Mouse (Mus musculus) liver, embryonic 12.5 days (tissue): ENCODE results near the gene Gm11032. TPM values are rescaled to one million over a fixed set of nuclear protein-coding genes. Genes with fewer than 3 reads are reported as not detected.

Source experiments
- ATAC-seq: fragments of 200-750 bp; cut with Nextera tagmentation; 2 replicates; pipeline ENCODE4 v1.8.0; 2017; ENCODE audit warnings: moderate number of reproducible peaks, mild to moderate bottlenecking, moderate library complexity
- H3K27ac ChIP-seq: fragments of 300-500 bp; sonication (generic); 2 replicates; pipeline ENCODE4 v1.5.1; 2016; ENCODE audit warnings: mild to moderate bottlenecking
- H3K27me3 ChIP-seq: fragments of 300-500 bp; sonication (generic); replicated peaks from 2 replicates; pipeline ENCODE4 v1.6.1; 2016; ENCODE audit warnings: mild to moderate bottlenecking, moderate library complexity
- H3K36me3 ChIP-seq: fragments of 300-500 bp; sonication (generic); 2 replicates; pipeline ENCODE4 v1.6.1; 2016; ENCODE audit warnings: mild to moderate bottlenecking, moderate library complexity
- H3K4me1 ChIP-seq: fragments of 300-500 bp; sonication (generic); 2 replicates; pipeline ENCODE4 v1.6.1; 2016
- H3K4me2 ChIP-seq: fragments of 300-500 bp; sonication (generic); 2 replicates; pipeline ENCODE4 v1.6.1; 2016; ENCODE audit warnings: mild to moderate bottlenecking, moderate library complexity
- H3K4me3 ChIP-seq: fragments of 300-500 bp; sonication (generic); 2 replicates; pipeline ENCODE4 v1.5.1; 2016; ENCODE audit warnings: mild to moderate bottlenecking, moderate library complexity
- H3K9ac ChIP-seq: fragments of 300-500 bp; sonication (generic); 2 replicates; pipeline ENCODE4 v1.6.1; 2016; ENCODE audit warnings: mild to moderate bottlenecking, moderate library complexity
- H3K9me3 ChIP-seq: fragments of 300-500 bp; sonication (generic); replicated peaks from 2 replicates; pipeline ENCODE4 v1.6.1; 2016; ENCODE audit warnings: mild to moderate bottlenecking, moderate library complexity
- WGBS: fragments of 180-500 bp; shearing (Covaris S2); methylation state at CpG from one replicate; pipeline ENCODE4 v1.1.7; 2016; ENCODE audit not compliant: insufficient replicate concordance; 5-methylcytosine and 5-hydroxymethylcytosine counted together
- polyA plus RNA-seq: library from polyadenylated mRNA; unstranded; fragments of >200 nt; fragmentation: Nextera tagmentation; extraction: Ambion mirVana; gene quantifications from 2 replicates; pipeline ENCODE4 v1.2.1, GENCODE M21; 2016

Gm11032 gene
- polyA plus RNA-seq, 1 experiment from 2014 or later = not detected

GRCm38 (mm10) chr11:4601890-4602289 lies 18.0 kb upstream of the Gm11032 start:
- no peak for ATAC-seq
- Histone ChIP-seq H3K9ac (no peak overlapping the region), H3K9me3 (no peaks in the 10 kb centered on the region), H3K4me1 (peaks cover 17% of the 10 kb centered on the region), H3K27me3 (peaks cover 9% of the 10 kb centered on the region), H3K27ac (no peak overlapping the region), H3K36me3 (no peaks in the 10 kb centered on the region), H3K4me3 (no peak overlapping the region), H3K4me2 (no peak overlapping the region)
- 76% methylated on average over 5 of the region's 5 CpGs for WGBS

GRCm38 (mm10) chr11:4602691-4603441 lies 17.0 kb upstream of the Gm11032 start:
- Histone ChIP-seq H3K27me3 (peaks cover 9% of the 10 kb centered on the region), H3K4me3 (no peak overlapping the region), H3K9ac (no peak overlapping the region), H3K9me3 (no peaks in the 10 kb centered on the region), H3K36me3 (no peaks in the 10 kb centered on the region), H3K27ac (no peak overlapping the region), H3K4me2 (no peak overlapping the region), H3K4me1 (peaks cover 17% of the 10 kb centered on the region)
- ATAC-seq = no peak
- 47% methylated on average over 12 of the region's 12 CpGs for WGBS

- no peak overlapping the region for H3K9ac ChIP-seq
- no peak overlapping the region for H3K27ac ChIP-seq
- peaks cover 9% of the 10 kb centered on the region for H3K27me3 ChIP-seq
- ATAC-seq = no peak
- H3K4me3 ChIP-seq = no peak overlapping the region
- no peaks in the 10 kb centered on the region for H3K9me3 ChIP-seq
- no peak overlapping the region for H3K4me2 ChIP-seq
- no peaks in the 10 kb centered on the region for H3K36me3 ChIP-seq
- H3K4me1 ChIP-seq = peaks cover 17% of the 10 kb centered on the region
- 42% methylated on average over 6 of the region's 6 CpGs for WGBS
Measured at GRCm38 (mm10) chr11:4604441-4604840, 15.4 kb upstream of the Gm11032 start.

- WGBS = 41% methylated on average over 7 of the region's 7 CpGs
- peak; percentile 65; the same call in 1 of the 2 replicates for ATAC-seq
- peaks cover 9% of the 10 kb centered on the region for H3K27me3 ChIP-seq
- H3K9me3 ChIP-seq = no peaks in the 10 kb centered on the region
- H3K36me3 ChIP-seq = no peaks in the 10 kb centered on the region
- no peak overlapping the region for H3K9ac ChIP-seq
- peaks cover 17% of the 10 kb centered on the region for H3K4me1 ChIP-seq
- no peak overlapping the region for H3K4me3 ChIP-seq
- H3K4me2 ChIP-seq = no peak overlapping the region
- no peak overlapping the region for H3K27ac ChIP-seq
Measured at GRCm38 (mm10) chr11:4605414-4605813, 14.5 kb upstream of the Gm11032 start.

GRCm38 (mm10) chr11:4606541-4606940 lies 13.3 kb upstream of the Gm11032 start:
- Histone ChIP-seq H3K36me3 (no peaks in the 10 kb centered on the region), H3K4me3 (no peak overlapping the region), H3K9ac (no peak overlapping the region), H3K27me3 (peaks cover 13% of the 10 kb centered on the region), H3K4me2 (no peak overlapping the region), H3K4me1 (peaks cover 17% of the 10 kb centered on the region), H3K9me3 (no peaks in the 10 kb centered on the region), H3K27ac (no peak overlapping the region)
- ATAC-seq = no peak
- 75% methylated on average over 1 of the region's 1 CpGs for WGBS

- H3K9me3 ChIP-seq = no peaks in the 10 kb centered on the region
- H3K4me1 ChIP-seq = no peaks in the 10 kb centered on the region
- WGBS = 71% methylated on average over 2 of the region's 2 CpGs
- no peak overlapping the region for H3K4me2 ChIP-seq
- no peak overlapping the region for H3K9ac ChIP-seq
- no peaks in the 10 kb centered on the region for H3K36me3 ChIP-seq
- ATAC-seq = no peak
- H3K4me3 ChIP-seq = no peak overlapping the region
- no peak overlapping the region for H3K27ac ChIP-seq
- H3K27me3 ChIP-seq = peaks cover 19% of the 10 kb centered on the region
Measured at GRCm38 (mm10) chr11:4611904-4612303, 8.0 kb upstream of the Gm11032 start.

GRCm38 (mm10) chr11:4620501-4621108 lies 738 bp downstream of the Gm11032 start:
- Histone ChIP-seq H3K9me3 (no peaks in the 10 kb centered on the region), H3K4me1 (0 out of 2 replicates have a peak, but pooled peaks cover 4% of the 10 kb centered on the region), H3K4me3 (no peak overlapping the region), H3K4me2 (no peak overlapping the region), H3K27ac (no peak overlapping the region), H3K27me3 (peaks cover 17% of the 10 kb centered on the region; the same call in 1 of the 2 replicates), H3K36me3 (no peaks in the 10 kb centered on the region), H3K9ac (no peak overlapping the region)
- ATAC-seq = no peak
- WGBS = 53% methylated on average over 13 of the region's 13 CpGs

GRCm38 (mm10) chr11:4621866-4622265 lies 2.0 kb downstream of the Gm11032 start:
- Histone ChIP-seq H3K9ac (no peak overlapping the region), H3K36me3 (no peaks in the 10 kb centered on the region), H3K27ac (no peak overlapping the region), H3K4me3 (no peak overlapping the region), H3K4me1 (0 out of 2 replicates have a peak, but pooled peaks cover 4% of the 10 kb centered on the region), H3K4me2 (no peak overlapping the region), H3K27me3 (peaks cover 17% of the 10 kb centered on the region; the same call in 1 of the 2 replicates), H3K9me3 (no peaks in the 10 kb centered on the region)
- WGBS = 82% methylated on average over 4 of the region's 4 CpGs
- no peak for ATAC-seq

- 67% methylated on average over 7 of the region's 7 CpGs for WGBS
Measured at GRCm38 (mm10) chr11:4622442-4622986, 2.6 kb downstream of the Gm11032 start.

GRCm38 (mm10) chr11:4622997-4623396 lies 3.1 kb downstream of the Gm11032 start:
- peaks cover 17% of the 10 kb centered on the region; the same call in 1 of the 2 replicates for H3K27me3 ChIP-seq
- H3K4me3 ChIP-seq = no peak overlapping the region
- no peak overlapping the region for H3K9ac ChIP-seq
- no peak for ATAC-seq
- H3K4me1 ChIP-seq = 0 out of 2 replicates have a peak, but pooled peaks cover 4% of the 10 kb centered on the region
- no peaks in the 10 kb centered on the region for H3K9me3 ChIP-seq
- no peak overlapping the region for H3K4me2 ChIP-seq
- WGBS = 61% methylated on average over 5 of the region's 5 CpGs
- H3K36me3 ChIP-seq = no peaks in the 10 kb centered on the region
- H3K27ac ChIP-seq = no peak overlapping the region

More at GRCm38 (mm10) chr11:4622442-4622986, 2.6 kb downstream of the Gm11032 start:
- no peak overlapping the region for H3K9ac ChIP-seq
- no peak overlapping the region for H3K27ac ChIP-seq
- ATAC-seq = no peak
- no peak overlapping the region for H3K4me3 ChIP-seq
- no peak overlapping the region for H3K4me2 ChIP-seq
- peaks cover 17% of the 10 kb centered on the region; the same call in 1 of the 2 replicates for H3K27me3 ChIP-seq
- no peaks in the 10 kb centered on the region for H3K36me3 ChIP-seq
- no peaks in the 10 kb centered on the region for H3K9me3 ChIP-seq
- H3K4me1 ChIP-seq = 0 out of 2 replicates have a peak, but pooled peaks cover 4% of the 10 kb centered on the region

GRCm38 (mm10) chr11:4625931-4626330 lies 6.1 kb downstream of the Gm11032 start:
- ATAC-seq = no peak
- H3K36me3 ChIP-seq = no peaks in the 10 kb centered on the region
- WGBS = 72% methylated on average over 7 of the region's 7 CpGs
- H3K9ac ChIP-seq = no peak overlapping the region
- peaks cover 13% of the 10 kb centered on the region; the same call in 1 of the 2 replicates for H3K27me3 ChIP-seq
- peaks cover 9% of the 10 kb centered on the region; the same call in 1 of the 2 replicates for H3K4me1 ChIP-seq
- H3K27ac ChIP-seq = no peak overlapping the region
- no peak overlapping the region for H3K4me3 ChIP-seq
- H3K4me2 ChIP-seq = no peak overlapping the region
- H3K9me3 ChIP-seq = no peaks in the 10 kb centered on the region

- H3K36me3 ChIP-seq = no peaks in the 10 kb centered on the region
- H3K9me3 ChIP-seq = no peaks in the 10 kb centered on the region
- H3K4me3 ChIP-seq = no peak overlapping the region
- no peak overlapping the region for H3K27ac ChIP-seq
- WGBS = 68% methylated on average over 7 of the region's 7 CpGs
- ATAC-seq = no peak
- peaks cover 7% of the 10 kb centered on the region; the same call in 1 of the 2 replicates for H3K4me1 ChIP-seq
- H3K4me2 ChIP-seq = no peak overlapping the region
- H3K27me3 ChIP-seq = peaks cover 18% of the 10 kb centered on the region
- no peak overlapping the region for H3K9ac ChIP-seq
Measured at GRCm38 (mm10) chr11:4627636-4628035, 7.8 kb downstream of the Gm11032 start.
